Mouse (Mus musculus): Measurements from ENCODE around the gene Pgm2l1.
A peak's percentile ranks its signal among the peaks of the same experiment; 100 is the strongest.

Pgm2l1 gene

DNA sequence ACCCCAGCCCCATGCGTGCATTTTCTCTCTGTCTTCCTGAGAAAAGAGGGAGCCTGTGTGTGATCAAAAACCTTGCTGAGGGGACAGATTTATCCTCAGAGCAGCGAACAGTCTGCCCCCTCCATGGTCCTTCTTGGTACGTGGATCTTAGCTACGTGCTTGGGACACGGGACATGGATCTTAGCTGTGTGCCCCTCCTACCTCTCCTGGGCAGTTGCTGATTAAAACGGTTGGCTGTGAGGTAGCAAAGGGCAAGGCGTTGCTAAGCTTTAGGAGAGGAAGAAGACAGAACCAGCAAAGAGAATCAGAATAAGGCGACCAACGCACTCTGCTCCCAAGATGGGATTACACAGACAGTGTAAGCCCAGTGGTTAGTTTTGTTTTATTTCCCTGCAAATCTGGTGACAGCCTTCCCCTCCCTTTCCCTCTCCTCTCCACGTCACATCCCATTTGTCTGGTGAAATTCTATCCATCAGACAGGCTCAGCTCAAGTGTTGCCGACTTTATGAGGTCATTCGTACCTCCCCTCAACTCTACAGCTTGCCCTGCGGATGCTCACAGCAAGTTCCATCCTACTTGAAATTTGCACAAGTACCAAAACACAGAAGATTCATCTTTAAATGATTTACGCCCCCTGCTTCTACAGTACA lies 71.8 kb downstream of the Pgm2l1 start:
- no peak for DNase-seq

DNA sequence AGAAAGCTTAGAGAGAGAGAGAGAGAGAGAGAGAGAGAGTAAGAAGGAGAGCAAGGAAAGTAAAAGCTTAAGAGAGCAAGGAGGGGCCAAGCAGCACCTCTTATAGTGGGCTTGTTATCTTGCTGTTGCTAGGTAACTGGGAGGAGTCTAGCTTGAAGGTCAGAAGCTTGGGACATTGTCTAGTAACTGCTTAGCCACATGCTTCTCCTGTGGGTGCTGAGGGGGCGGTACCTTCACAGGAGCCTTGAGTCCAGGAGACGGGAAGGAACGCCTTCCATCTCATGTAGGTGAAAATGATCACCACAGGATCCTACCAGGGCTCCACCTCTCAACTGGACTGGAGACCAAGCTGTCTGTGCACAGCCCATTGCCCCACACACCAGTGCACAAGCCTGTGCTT lies 74.2 kb downstream of the Pgm2l1 start:
- no peak for DNase-seq

DNA sequence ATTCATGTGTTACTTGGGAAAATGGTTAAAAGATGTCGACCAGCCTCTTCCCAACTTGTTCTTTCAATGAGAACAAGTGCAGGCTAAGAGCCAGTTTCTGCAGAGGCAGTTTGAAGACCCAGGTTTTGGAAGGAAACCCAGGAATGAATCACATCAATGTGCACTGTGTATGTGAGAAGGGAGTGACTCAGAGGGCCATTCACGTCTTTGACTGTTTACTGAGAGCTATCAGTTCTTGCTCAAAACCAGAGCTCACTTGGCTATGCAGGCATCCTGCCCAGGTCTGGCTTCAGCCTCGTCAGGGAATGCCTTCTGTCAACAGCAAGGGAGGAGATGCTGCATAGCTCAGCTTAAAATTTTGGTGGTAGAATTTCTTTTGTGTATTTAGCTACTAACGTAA lies 75.1 kb downstream of the Pgm2l1 start:
- DNase-seq = no peak

- no peak for DNase-seq
Measured at GRCm38 (mm10) chr7:100305894-100306293, 78.7 kb downstream of the Pgm2l1 start.

GRCm38 (mm10) chr7:100307872-100308653 lies 80.9 kb downstream of the Pgm2l1 start:
- DNase-seq = peak; percentile 7

DNA sequence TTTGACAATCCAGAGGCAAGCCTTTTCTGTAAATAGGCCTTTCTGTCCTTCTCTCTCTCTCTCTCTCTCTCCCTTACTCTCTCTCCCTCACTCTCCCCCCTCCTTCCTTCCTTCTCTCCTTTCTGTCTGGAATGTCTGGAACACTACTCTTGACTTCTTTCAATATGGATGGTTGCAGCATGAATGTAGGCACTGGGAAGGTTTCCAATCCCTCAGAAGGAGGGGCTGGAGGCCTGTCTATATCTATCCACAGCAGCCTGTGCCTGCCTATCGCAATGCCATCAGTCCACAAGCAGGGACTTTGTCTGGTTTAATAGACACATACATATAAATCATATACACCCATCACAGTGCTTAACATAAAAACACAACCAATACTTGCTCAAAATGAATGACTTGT lies 82.0 kb downstream of the Pgm2l1 start:
- DNase-seq = no peak

- DNase-seq = no peak
Measured at GRCm38 (mm10) chr7:100309679-100310078, 82.5 kb downstream of the Pgm2l1 start.

GRCm38 (mm10) chr7:100310290-100310689 lies 83.1 kb downstream of the Pgm2l1 start:
- DNase-seq = no peak

- no peak for DNase-seq
Measured at GRCm38 (mm10) chr7:100312716-100313115, 85.5 kb downstream of the Pgm2l1 start.

DNA sequence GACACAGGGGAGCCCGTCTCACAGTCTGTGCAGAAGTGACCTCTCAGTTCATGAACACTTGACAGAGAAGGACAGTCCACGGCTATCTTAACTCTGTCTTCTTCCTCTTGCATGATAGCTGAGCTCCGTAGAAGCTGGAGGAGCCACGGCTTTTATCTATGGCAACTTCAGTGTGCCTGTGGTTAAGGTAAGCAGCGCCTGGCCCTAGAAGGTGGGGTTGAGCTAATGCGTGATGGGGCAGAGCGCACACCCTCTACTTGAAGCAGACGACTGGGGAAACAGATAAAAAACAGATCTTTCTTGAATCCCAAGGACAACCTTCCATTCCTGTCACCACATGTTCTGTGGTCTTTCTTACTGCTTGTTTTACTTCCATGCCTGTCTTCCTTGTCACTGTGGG lies 89.7 kb downstream of the Pgm2l1 start:
- no peak for DNase-seq

- no peak for DNase-seq
Measured at GRCm38 (mm10) chr7:100317534-100317933, 90.3 kb downstream of the Pgm2l1 start.

GRCm38 (mm10) chr7:100323721-100324120 lies 96.5 kb downstream of the Pgm2l1 start:
- DNase-seq = no peak

GRCm38 (mm10) chr7:100325482-100325881 lies 98.3 kb downstream of the Pgm2l1 start:
- peak; percentile 9 for DNase-seq

DNA sequence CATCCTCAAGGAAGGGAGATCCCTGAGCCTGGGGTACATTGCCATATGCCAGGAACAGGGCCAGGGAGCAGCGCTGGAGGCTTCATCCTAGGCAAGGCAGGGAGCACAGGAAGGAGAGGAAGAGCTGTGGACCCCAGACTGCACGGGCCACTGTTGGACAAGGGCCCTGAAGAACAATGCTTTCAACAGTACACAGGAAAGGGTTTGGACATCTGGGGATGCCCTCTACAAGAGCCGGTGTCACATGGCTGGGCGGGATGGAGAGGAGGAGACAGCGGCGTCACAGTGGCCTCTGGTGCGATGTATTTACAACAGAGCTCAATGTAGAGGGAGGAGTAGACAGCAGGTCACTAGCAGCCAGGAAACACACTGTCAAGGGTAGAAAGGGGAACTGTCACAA lies 100.3 kb downstream of the Pgm2l1 start:
- DNase-seq = no peak
